Mouse (Mus musculus) skeletal muscle tissue, adult 2 months (tissue): ENCODE results near the gene Rabgap1l.
A peak's percentile ranks its signal among the peaks of the same experiment; 100 is the strongest.

Experiments
- DNase-seq: peaks from one replicate; pipeline ENCODE4 v3.0.0-alpha.2; 2012; ENCODE audit warnings: low read depth, low spot score

Rabgap1l gene

DNA sequence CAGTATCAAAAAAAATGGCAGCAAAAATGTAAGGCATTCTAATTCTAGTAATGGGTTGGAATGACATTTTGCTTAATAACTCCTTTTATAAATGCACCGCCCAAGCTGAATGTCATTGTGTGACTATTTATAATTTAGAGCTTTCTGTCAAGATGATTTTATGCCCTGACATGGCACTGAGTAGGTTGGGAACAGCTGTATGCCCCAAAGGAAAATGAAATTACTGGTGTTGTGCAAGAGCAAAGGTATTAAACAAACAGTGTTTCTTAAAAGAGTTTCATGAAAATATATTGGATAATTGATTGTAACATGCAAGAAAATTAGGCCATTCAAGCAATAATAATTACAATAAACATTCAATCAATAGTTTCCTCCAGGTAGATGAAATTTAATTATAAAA, 198.4 kb downstream of the Rabgap1l start:
- no peak for DNase-seq

DNA sequence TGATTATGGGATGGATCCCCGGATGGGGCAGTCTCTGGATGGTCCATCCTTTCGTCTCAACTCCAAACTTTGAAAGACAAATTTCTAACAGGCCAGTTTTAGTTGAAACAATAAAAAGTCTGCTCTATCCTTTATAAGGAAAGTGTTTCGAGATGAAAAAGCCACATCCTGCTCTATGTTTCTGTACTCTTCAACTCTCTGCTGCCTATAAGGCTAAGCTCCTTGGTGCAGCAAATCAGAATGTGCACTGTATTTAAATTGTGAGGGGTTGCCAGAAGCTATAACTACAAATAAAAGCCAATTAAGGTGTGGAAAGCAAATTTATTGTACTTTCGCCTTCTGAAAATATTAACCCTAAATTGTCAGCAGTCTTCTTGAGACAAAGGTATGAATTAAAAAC, 198.9 kb downstream of the Rabgap1l start:
- DNase-seq: no peak

DNA sequence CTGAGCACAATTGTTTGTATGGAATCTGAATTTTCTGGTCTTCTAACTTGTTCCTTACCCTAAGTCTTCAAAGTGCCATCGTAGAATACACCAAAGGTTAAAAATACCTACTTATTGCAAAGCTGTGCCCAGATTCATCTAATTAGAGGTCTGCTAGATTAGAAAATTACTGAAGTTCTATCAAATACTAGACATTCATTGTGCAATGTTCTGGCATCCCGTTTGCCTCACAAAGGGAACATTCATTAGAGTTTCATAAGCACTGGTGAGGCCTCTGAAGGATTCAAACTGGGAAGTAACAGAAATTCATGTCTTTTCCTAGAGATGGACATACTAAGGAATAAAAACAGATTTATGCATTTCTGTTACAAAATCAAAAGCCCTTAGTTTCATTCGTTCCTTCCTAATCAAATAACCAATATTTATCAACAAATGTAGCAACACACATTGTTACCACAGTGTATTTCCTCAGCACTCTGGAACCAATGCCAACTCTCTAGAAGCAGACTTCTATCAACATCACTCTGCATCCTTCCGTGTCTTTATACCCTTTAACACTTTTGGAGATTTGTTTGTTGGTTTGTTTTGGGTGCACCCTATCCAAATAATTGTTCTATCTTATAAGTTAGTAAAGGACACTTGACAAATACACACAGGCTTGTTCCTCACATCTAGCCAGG, 204.0 kb downstream of the Rabgap1l start:
- DNase-seq: no peak

DNA sequence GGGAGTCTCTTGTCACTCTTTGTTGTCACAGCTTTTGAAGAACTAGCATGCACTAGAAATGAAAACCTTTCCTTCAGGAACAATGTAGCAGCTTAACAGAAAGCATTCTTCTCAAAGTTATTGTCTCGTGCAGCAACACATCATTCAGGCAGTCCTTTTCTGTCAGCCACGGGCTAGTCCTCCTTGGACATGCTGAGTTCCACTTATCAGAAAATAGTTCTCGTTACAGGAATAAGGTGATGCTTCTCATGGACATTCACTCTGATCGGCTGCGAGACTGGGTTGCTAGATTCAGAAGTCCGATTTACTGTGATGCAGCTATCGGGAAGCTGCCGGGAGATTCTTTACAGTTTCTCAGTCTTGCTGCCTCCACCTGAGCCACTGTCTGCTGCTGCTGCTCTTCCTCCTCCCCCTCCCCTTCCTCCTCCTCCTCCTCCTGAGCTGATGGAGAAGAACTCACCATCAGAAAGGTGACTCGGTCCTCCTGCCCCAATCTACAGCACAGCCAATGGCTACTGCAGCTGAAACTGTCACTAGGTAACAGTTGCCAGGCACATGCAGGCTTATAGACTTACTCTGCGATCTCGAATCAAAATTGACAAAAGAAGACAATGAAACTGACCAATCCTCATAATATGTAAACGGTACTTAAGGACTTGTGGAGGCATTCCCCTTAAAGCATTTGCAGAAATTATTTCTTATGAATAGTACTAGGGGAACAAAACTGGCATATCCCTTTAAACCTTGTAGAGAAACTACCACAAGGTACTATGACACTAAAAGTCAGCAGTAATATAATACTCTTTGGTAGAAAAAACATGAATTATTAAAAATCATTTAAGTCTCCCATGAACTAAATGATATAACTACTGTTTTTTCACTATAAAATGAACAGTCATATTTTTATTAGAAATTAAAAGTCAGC, 213.4 kb downstream of the Rabgap1l start:
- no peak for DNase-seq

DNA sequence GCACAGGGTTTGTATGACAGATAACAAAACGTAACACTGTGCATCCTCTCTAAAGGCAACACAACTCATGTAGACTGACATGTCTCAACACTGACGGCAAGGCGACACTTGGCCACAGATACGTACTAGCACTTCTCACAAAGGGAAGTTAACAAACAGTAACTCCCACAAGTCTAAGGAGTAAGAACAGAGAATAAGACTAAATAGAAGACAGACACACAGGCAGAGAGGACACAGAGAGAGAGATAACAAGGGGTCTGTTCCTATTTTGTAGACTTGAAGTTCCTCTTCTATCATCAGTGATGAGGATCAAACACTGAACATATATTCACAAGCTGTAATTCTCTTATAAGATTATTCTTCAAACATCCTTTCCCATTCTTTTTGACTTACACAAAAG, 216.9 kb downstream of the Rabgap1l start:
- DNase-seq: no peak

DNA sequence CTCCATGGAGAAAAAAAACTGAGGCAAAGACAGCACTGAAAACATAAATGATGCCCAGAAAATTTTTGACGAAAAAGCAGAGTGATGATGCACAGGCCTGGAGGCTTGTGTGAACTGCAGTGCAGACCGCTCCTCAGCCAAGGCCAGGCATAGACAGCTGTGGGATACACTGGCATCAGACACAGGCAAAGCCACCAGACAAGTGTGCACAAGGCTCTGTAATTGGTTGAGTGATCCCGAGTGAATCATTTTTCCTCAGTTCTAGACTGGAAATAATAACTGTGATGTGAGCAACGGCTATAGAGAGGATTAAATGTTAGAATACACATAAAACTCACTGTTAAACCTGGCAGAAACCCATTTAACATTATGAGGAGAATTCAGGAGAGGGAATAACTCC, 219.0 kb downstream of the Rabgap1l start:
- DNase-seq: no peak

DNA sequence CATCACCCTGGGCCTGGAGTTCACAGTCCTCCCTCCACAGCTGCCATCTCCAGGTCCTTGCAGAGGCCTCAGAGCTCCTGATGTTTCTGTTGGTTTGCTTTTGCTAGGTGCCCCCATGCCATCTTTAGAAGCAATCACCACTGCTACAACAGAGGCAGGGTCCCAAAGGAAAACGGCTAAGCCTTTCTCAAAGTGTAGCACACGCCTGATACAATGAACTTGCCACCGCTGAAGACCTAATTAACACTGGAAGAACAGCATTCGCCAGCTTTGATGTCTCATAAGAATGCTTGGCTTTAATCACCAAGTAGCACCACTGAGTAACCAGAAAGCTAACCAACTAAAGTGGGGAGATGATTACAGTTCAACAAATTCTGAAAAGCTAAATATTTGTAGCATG, 226.6 kb downstream of the Rabgap1l start:
- DNase-seq: no peak

DNA sequence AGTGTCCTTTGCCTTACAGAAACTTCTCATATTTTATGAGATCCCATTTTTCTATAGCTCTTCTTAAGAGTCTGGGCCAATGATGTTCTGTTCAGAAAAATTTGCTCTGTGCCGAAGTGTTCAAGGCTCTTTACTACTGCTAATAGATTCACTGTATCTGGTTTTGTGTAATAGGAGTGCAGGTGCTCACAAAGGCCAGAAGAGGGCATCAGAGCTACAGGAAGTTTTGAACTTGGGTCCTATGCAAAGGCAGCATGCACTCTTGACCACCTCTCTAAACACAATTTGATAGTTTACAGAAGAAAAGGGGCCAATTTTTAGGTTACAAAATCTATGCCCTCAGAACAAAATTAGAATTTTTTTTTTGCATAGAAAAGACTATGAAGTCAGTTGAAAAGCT, 231.6 kb downstream of the Rabgap1l start:
- DNase-seq: peak; percentile 5

DNA sequence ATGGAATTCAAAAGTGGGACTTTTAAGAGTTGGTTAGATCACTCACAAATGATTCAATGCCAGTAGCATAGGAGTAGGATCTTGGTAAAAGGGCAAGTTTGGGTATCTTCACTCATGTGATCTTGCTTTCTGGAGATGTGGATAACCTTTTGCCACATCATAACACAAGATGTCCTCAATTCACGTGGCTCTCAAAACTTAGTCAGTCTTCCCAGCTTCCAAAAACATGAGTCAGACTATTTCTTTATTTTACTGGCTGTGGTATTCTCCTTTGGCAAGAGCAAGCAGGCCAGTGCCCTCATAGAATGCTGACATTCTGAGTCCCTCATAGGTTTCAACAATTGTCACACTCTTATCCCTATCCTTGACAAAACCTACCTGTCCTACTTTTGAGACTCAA, 242.4 kb downstream of the Rabgap1l start:
- DNase-seq: no peak

DNA sequence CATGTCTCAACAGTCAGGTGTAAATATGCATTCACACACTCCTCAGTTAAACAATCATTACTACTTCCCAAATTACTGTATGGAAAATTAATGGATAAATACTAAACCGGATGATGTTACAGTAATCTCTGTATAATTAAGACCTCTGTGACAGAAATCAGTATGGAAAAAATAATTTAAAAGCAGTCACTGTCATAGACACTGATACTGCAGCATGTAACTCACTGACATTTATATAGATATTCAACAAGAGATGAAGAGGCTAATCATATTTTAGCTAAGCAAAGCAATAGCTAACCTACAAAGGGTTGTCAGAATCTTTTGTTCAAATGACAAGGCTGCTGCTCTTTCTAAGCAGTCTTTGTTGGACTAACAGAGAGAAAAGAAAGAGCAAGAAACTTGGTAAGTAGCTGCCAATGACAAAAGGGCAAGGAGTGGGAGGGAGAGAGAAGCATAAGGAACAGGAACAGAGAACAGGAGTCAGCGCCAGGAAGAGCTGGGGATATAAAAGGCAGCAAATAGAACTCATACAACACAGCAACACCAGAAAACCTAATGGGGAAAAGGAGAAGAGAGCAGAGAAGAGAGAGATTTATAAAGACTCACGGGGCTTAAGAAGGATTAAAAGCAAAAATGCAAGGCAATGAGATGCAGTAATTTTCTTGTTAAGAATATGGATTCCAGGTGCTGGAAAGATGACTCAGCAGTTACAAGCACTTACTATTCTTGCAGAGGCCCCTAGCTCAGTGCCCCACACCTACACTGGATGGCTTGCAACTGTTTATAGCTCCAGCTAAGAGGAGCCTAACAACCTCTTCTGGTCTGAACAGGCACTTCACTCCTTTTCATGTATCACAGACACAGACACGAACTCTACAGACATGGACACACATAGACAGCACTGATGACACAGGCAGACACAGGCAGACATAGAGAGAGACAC, 244.8 kb downstream of the Rabgap1l start:
- DNase-seq: no peak

DNA sequence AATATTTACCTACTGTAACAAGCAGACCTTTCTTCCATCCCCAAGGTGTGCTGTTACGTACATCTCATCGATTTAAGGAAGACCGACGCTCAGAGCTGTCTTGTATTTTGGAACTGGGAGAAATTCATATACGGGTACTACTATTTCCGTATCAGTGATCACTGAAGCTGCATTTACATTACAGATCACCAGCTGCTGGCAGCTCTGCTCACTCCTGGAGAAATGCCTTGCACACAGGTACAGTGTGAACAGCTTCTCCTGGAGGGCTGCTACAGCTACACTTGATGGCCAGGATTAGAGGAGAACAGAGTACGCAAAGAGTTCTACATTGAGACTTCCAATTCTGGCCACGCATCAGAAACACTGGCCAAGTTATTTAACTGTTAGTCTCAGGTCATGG, 257.4 kb downstream of the Rabgap1l start:
- no peak for DNase-seq

DNA sequence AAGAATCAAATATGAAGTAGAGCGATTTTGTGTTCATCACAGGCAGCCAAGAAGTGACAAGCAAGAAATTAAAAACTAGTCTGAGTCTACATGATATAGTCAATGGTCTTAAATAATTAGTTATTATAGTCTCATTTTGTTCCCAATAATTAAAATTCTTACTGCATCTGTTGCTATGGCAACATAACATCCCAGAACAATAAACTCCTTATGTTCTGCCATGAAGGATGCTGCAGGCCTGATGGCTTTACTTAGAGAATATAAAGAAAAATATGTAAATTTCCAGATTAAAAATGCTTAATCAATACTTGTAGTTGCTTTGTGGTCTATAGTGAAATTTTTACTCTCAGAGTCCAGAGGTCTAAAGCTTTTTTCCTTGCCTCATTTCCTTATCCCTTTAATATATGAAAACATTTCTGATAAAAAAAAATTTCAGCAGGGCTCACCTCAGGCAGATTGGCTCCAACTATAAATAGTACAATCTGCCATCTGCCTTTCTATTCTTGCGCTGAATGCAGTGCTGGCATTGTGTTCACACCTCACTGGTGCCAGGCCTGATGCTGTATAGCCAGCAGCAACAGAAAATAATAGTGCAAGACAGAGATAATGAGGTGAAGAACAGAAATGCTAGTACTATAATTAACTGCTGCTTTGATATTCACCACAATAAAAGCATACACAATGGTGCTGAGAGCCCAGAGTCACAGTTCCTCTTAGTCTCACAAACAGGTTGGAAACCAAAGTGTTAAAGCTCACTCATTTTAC, 258.3 kb downstream of the Rabgap1l start:
- no peak for DNase-seq

DNA sequence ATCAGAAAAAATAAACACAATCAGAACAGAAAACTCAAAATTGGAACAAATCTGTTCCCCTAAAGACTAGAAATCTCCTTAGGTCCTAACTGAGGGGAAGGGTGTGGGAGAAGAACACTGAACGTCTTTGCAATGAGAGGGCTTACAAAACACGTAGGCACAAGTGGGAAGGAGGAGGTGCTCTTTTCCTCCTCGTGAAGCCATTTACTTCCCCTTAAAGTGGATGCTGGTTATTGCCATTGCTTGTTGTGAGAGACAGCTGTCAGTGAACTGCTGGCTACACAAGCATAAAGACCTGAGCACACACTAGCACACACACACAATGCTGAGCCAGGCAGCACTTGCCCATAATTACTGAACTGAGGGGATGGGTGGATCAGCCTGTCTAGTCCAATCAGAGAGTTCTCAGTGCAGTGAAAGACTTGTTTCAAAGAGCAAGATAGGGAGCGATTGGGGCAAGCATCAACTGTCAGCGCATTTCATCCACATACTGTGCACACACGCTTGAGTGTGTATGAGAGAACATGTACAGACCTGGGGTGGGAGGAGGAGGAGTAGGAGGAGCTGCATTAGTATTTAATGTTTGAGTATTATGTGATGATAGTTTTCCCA, 259.7 kb downstream of the Rabgap1l start:
- no peak for DNase-seq

DNA sequence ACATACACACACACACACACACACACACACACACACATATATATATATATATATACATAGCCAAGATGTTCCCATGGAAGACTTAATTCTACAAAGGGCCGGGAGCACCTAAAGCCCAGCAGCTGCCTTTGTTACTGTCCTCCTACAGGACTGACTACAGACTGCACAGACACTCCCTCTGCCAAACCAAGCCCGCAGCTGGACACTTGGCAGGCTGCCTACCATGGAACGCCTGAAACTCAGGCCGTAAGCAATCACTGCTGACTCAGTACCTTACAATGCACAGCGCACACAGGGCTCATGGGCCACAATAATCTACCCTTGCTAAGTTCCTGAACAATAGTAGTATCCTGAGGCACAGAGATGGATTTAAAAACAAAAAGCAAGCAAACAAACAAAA, 261.6 kb downstream of the Rabgap1l start:
- DNase-seq: peak; percentile 78

DNA sequence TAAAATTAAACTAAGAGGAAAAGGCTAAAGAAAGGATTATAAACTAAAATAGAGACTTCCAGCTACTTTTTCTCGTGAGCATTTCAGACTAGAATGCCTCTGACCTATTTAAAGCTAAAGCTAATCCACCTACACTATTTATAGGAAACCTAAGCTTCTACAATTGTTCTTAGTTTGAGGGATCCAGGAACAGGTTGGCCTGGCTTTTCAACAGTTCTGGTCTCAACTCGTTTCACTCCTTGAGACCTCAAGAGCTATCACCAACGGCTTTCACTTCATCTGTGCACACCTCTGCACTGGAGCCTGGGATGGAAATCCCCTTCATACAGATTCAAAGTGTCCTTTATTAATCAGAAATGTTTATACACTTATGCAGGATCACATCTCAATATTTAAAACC, 271.1 kb downstream of the Rabgap1l start:
- no peak for DNase-seq

DNA sequence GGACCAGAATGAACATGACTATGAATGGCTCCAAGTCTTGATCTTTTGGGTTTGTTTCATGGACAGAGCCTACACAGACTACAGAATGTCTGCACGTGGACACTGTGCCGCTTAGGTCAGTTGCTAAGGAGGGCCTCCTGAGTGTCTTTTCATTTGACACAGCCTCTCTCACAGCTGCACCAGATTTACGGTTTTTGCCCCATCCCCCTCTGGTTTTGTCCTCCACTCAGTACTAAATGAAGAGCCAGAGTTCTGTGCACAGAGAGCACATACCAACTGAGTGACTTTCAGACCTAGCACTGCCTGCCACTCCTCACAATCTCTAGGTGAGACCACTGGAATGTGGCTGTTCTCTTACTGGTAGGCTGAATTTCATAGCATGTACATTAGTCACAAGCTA, 272.3 kb downstream of the Rabgap1l start:
- DNase-seq: no peak

DNA sequence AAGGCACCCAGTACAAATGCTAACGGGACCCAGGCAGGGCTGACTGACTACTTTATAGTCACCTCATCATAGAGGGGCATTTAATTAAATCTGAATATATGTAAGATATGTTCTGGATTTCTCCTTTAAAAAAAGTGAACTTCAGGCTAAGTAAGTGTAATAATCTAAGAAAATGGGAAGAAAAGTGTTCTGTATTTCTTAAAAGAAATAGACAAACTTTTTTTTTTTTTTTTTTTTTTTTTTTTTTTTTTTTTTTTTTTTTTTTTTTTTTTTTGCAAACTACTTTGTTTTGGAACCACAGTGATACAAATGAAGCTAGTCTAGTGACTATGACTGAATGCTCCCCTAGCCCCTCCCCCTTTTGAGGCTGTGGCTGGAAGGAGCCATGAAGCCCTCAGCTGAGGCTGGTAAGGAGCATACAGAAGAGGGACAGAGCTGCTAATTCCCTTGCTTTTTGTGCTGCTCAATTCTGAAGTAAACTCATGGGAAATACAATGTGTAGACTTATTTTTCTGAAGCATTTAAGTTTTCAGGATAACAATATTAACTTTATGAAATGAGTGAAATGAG, 273.0 kb downstream of the Rabgap1l start:
- no peak for DNase-seq

DNA sequence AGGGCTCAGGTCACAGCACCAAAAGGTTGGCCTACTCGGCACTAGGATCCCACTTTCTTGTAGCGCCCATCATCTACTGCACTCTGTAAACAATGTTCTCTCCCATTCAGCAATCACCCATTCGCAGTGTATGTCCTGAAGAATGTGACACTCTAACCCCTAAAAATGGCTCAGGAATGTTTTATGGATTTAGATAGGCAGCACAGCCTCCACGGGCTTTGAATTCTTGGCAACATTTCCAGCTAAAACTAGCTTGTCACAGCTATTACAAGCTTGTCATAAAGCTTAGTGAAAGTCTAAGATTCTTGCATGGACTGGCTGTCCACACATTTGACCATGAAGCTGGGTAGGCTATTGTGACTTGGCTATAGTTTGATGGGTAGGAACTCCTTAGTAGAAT, 274.5 kb downstream of the Rabgap1l start:
- no peak for DNase-seq

DNA sequence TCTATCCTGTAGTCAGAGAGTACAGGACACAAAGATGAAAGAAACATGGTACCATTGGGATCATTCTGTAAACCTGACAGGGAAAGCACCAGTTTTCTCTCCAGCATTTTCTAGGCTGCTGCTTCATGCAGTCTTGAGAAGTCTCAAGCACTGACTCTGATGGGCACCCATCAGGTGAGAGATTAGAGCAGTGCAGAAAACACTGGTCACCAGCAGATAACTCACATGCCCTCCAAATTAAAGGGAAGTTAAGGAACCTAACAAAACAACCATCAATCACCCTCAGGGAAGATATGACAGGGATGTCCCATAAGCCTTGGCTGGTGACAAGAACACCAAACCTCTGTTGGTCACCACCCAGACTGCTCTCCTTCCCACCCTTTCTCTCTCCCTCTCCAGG, 285.2 kb downstream of the Rabgap1l start:
- DNase-seq: no peak

DNA sequence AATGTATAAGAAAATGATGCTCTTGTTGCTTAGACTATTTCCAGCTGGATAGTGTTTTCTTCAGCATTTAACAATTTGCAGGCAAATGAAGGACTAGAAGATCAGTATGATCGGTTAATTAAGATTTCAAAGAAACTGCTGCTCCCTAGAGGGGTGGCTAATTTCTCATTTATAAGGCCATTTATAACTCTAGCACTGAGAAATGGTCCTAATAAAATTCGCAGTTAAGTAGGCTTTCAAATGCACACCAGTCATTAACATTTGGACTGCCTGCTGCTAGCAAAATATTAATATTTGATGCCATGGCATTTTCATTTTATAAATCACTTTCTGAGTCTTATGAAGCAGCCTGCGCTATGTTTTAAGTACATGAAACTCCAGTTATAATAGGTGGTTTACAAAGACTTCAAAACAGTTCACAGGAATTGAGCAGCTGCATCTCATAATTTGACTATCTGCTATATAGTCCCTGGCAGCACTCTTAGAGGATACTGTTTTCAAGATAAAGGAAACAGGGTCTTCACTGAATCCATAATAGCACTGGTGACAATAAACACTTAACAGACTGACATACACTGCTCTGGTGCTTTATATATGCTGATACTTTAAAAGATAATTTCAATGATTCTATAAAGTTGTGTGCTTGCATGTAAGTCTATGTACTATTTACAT, 296.0 kb downstream of the Rabgap1l start:
- DNase-seq: no peak
